Mouse (Mus musculus) heart, adult 2 months (tissue): Measurements from ENCODE around the gene P2ry14.

Experiments
- CTCF ChIP-seq: fragments of 200-600 bp; IDR thresholded peaks from 2 replicates; pipeline ENCODE4 v1.8.1; 2022; ENCODE audit warnings: antibody characterized with exemption, mild to moderate bottlenecking, moderate library complexity
- POLR2A ChIP-seq: fragments of 200-500 bp; IDR thresholded peaks from 2 replicates; pipeline ENCODE4 v1.6.1; 2011; ENCODE audit warnings: mild to moderate bottlenecking, low read depth, low read length, control low read depth; ENCODE audit not compliant: insufficient read depth

DNA sequence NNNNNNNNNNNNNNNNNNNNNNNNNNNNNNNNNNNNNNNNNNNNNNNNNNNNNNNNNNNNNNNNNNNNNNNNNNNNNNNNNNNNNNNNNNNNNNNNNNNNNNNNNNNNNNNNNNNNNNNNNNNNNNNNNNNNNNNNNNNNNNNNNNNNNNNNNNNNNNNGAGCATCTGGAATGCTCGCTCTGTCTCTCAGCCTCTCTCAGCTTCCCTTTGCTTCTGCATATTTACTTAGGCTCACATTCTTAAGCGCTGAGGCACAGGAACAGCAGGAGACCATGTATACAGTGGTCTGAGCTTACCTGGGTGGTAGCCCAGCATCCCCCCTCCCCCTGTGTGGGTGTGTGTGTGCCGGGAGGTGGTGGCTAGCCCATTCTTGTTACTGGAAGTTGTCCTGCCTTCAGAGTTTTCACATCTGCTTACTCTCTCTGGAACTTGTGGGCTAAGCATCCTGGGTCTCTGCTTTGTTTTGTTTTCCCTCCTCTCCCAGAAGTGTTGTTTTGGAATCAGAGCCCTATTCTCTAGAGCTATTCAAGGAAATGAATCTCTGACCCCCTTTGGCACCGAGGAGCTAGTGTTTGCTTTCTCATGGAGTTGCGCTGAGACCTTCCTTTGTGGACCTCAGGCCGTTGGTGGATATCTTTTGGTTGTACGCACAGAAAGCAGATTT, 32.2 kb downstream of the P2ry14 start:
- TF ChIP-seq POLR2A (no peak), CTCF (no peak)
